Mouse (Mus musculus): ENCODE results near the gene Rad54l.
A peak's percentile ranks its signal among the peaks of the same experiment; 100 is the strongest.

Gene Rad54l

GRCm38 (mm10) chr4:116123602-116124519, at the start of gene Rad54l, which contains the start of gene Pomgnt1:
Rad54l (minus strand) TSS chr4:116123690.
Pomgnt1 (plus strand) TSS chr4:116123840.
- ATAC-seq (ENCODE audit: insufficient number of reproducible peaks, low FRiP score, low TSS enrichment) = peak; percentile 76

- no peak for ATAC-seq (ENCODE audit: insufficient number of reproducible peaks, low FRiP score, low TSS enrichment)
These were observed 49.6 kb upstream of the Rad54l start, which contains the start of the genes 1700042G07Rik and Gm49337 for GRCm38 (mm10) chr4:116173072-116173471. 1700042G07Rik (plus strand) TSS chr4:116173372. Gm49337 (plus strand) TSS chr4:116173384.

DNA sequence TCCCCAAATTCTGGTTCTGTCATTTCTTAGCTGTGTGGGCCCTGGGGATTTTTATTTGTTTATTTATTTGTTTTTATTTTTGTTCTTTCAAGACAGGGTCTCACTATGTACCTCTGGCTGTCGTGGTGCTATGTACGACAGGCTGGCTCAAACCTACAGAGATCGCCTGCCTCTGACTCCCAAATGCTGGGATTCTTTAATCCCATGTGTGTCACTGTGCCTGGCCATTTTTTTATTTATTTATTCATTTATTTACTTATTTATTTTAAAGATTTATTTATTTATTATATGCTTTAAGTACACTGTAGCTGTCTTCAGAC, 45.8 kb upstream of the Rad54l start:
- ATAC-seq (ENCODE audit: insufficient number of reproducible peaks, low FRiP score, low TSS enrichment) = no peak

GRCm38 (mm10) chr4:116168617-116169352, 45.3 kb upstream of the Rad54l start:
- no peak for ATAC-seq (ENCODE audit: insufficient number of reproducible peaks, low FRiP score, low TSS enrichment)

GRCm38 (mm10) chr4:116167404-116167803, 43.9 kb upstream of the Rad54l start, which contains the start of gene Tspan1:
Tspan1 (minus strand) TSS chr4:116167601.
- ATAC-seq (ENCODE audit: insufficient number of reproducible peaks, low FRiP score, low TSS enrichment) = no peak

- ATAC-seq (ENCODE audit: insufficient number of reproducible peaks, low FRiP score, low TSS enrichment) = no peak
These were observed 42.4 kb upstream of the Rad54l start for GRCm38 (mm10) chr4:116165708-116166407.

- no peak for ATAC-seq (ENCODE audit: insufficient number of reproducible peaks, low FRiP score, low TSS enrichment)
These were observed 41.5 kb upstream of the Rad54l start for GRCm38 (mm10) chr4:116164759-116165554.

DNA sequence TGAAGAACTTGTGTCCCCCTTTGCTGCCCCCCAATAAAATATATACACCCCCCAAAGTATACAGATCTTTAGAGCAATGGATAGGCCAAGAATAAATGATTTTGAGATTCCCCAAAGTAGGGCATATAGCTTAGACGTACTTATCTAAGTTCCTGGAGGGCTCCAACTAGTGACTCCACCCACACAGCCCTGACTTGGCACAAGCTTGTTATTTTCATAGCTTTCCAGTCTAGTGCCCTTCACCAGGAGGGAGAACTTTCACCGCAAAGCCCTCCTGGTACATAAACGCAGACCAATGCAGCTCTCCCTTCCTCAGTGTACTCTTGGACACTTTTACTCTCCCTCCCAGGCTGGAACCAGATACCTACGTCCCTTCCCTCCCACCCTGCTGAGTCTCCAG, 38.7 kb upstream of the Rad54l start:
- ATAC-seq (ENCODE audit: insufficient number of reproducible peaks, low FRiP score, low TSS enrichment) = no peak

DNA sequence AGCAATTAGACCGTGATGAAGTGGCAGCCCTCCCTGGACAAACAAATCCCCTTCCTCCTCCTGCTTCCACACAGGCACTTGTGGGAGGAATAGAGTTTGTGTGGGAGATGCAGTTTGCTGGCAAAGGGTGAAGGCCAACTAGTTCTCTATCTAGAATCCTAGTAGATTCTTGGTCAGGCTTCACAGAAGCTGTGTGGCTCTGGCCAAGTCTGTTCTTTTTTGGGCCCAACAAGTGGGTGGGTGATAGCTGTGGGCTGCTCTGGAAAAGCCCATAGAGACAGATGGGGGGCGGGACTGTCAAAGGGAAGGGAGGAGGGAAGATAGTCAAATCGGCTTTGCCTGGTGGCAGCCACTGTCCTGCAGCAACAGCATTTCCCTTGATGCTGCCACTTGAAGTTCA, 37.3 kb upstream of the Rad54l start:
- ATAC-seq (ENCODE audit: insufficient number of reproducible peaks, low FRiP score, low TSS enrichment) = no peak

- ATAC-seq (ENCODE audit: insufficient number of reproducible peaks, low FRiP score, low TSS enrichment) = no peak
These were observed 36.4 kb upstream of the Rad54l start for GRCm38 (mm10) chr4:116159912-116160311.

DNA sequence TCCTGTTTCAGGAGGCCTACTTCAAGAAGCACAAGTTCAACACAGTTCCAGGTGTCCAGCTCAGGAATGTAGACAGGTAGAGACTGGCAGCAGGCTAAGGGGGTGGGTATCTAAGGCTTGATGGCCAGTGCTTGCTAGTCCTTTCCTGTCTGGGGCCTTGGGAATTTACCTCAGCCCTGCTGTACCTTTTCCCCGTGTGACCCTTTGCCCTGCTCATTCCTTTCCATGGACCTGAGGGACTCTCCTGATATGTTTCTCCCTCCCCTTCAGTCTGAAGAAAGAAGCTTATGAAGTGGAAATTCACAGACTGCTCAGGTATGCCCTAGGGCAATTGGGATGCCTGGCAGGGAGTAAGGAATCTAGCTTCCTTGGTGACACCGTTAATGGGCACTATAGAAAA, 34.4 kb upstream of the Rad54l start:
- no peak for ATAC-seq (ENCODE audit: insufficient number of reproducible peaks, low FRiP score, low TSS enrichment)

DNA sequence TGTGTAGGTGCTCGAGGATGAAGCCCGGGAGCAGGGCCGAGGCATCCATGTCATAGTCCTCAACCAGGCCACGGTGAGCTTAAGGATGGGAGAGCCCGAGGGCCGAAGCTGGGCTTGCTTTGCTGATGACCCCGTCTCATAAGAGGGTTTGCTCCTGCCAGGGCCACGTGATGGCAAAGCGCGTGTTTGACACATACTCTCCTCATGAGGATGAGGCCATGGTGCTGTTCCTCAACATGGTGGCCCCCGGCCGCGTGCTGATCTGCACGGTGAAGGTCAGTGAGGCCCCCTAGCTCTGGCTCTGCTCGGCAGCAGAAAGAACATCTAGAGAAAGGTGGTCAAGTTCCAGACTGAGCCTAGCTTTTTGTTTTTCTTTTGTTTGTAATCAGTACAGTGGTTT, 29.2 kb upstream of the Rad54l start:
- ATAC-seq (ENCODE audit: insufficient number of reproducible peaks, low FRiP score, low TSS enrichment) = no peak

DNA sequence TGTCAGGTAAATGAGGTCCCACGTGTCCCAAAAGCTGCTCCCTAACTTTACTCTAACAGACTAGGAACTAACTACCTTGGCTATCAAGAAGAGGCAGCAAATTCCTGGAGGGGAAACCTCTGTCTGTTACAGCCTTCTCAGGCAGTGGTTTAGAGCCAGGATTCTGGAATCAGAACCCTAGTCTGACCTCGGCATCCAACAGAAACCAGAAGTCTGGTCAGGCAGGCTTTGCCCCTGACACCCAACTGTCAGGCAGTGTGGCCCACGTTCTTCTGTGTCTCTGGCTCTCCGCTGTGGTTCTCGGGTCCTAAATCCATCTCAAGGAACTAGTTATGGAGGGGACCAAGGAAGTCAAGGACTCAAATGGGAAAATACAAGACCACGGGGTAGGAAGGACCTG, 27.7 kb upstream of the Rad54l start, which contains the start of gene Lurap1:
Gene Lurap1 (minus strand): TSS at position 101 of the 400 bp plus-strand sequence.
- no peak for ATAC-seq (ENCODE audit: insufficient number of reproducible peaks, low FRiP score, low TSS enrichment)

DNA sequence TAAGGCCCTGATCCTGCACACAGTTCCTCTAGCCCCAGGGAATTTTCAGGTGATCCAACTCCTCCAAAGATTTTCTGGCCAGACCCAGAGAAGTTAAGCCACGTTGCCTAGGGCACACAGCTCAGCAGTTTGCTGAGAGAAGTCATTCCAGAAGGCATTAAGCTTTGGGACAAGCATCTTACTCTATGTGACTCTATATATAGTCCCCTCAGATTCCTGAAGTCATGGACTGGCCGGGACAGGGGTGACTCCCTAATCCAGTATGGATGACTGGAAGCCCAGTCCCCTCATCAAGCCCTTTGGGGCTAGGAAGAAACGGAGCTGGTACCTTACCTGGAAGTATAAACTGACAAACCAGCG, 27.4 kb upstream of the Rad54l start:
- no peak for ATAC-seq (ENCODE audit: insufficient number of reproducible peaks, low FRiP score, low TSS enrichment)

DNA sequence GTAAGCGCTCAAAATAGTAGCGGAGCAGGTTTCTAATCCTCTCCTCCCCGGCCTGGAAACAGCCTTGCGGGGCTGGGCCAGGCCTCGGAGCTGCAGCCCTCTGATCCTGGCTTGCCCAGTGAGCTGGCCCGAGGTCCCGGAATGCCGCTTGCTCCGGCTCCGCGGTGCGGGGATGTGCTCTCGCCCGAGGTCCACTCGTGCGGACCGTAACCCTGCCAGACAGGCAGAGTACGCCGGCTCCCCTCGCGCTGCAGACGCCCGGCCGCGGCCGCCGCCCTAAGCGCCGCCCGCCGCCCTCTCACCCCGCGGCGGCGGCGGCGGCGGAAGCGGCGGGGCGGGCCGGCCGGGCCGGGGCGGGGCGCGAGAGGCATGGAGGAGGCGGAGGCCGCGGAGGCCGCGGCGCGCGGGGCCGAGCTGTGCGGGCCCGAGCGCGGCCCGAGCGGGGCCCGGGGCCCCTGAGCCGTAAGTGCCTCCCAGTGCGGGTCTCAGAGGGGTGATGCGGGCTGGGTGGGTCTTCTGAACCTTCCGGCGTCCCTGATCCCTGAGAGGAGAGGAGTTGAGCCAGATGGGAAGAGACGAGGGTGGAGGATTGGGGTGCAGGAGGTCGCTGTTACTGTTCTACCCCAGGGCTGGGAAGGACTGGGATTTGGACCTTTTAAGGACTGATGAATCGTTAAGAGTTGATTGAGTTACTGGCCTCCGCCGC, 26.8 kb upstream of the Rad54l start:
- ATAC-seq (ENCODE audit: insufficient number of reproducible peaks, low FRiP score, low TSS enrichment) = peak; percentile 86

DNA sequence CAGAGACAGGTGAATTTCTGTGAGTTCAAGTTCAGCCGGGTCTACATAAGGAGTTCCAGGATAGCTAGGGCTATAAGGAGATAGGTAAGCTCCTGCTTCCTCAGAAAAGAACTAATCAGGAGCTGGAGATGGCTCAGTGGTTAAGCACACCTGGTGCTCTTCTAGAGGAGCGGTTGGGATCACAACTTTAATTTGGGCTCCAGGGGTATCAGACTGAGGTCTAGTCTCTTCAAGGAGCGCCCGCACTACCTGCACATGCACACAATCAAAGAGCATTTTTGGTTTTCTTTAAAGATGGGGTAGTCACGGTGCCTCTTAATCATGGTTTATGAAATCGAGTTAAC, 26.3 kb upstream of the Rad54l start:
- ATAC-seq (ENCODE audit: insufficient number of reproducible peaks, low FRiP score, low TSS enrichment) = peak; percentile 15; the same call in 1 of the 2 replicates

DNA sequence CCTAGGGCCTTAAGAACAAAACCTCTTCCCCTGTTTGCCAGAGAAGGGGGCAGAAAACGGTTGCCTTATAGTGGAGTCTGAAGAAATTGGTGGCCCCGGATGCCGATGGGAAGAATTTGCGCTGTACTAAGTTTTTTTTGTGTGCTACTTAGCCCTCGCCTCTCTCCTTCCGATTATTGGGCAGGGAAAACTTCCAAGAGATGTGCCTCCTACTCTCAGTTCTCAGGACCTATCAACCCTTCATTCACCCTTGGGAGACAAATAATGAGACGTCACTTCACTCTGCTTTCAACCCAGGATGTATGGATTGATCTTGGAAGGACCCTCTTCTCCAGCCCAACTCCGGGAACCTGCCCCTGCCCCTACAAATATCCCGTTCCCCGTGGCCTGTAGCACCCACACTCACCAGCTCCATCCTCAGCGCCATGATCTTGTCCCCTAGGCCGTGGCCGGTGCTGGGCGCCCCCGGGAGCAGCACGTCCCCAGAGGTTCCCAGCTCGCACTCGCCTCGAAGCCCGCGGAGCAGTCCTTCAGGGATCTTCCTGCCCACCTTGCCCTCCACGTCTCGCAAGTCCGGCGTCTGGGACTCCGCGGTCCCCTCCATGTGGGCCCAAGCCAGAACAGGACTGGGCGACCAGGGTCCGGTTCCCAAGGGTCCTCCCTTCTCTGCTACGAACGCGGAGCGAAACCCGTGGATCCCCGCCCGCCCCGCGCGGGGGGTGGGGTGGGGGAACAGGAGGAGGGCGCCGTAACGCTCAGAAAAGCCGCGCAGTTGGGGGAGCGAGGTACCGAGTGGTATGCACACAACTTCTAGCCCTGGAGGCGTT, 20.6 kb upstream of the Rad54l start:
- peak; percentile 12; the same call in 1 of the 2 replicates for ATAC-seq (ENCODE audit: insufficient number of reproducible peaks, low FRiP score, low TSS enrichment)

- ATAC-seq (ENCODE audit: insufficient number of reproducible peaks, low FRiP score, low TSS enrichment) = peak; percentile 91
These were observed 19.9 kb upstream of the Rad54l start for GRCm38 (mm10) chr4:116143317-116143811.

All from cerebellum, adult (tissue).